15 mouse cellular contexts compared by ENCODE assay signal in the genomic region with DNA sequence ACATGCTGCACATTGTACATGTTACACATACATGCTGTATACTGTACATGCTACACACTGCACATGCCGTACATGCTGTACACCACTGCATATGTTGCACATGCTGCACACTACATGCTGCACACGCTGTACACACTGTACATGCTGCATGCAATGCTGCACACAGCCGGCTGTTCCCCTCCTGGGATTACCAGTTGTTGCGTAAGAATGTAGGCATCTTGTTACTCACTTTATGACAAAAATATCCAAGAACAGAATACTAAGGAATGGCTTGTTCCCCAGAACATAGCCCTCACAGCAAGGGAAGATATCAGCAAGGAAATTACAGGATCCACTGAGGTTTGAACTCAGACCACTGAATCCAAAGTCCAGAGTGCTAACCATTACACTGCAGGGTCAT. TPM values are rescaled to one million over a fixed set of nuclear protein-coding genes. Genes with fewer than 3 reads are reported as not detected.
DNase-seq lines count a peak whose midpoint lies in the region.
"Had no signal": no experiment of that assay in that cellular context is flagged by ENCODE, and none has a peak within 500 bp of the region (broad histone marks: within the 10 kb centered on the region; RNA-seq: fewer than 3 reads in every experiment).

No protein-coding gene starts in this region.

- peak; percentile 12 for DNase-seq in adrenal gland, postnatal 10 days
- DNase-seq in adrenal gland, adult 2 months = no peak
- peak; percentile 17 to 25 for DNase-seq in left cerebral cortex, postnatal 14 days (ENCODE audit: low spot score in 2 of 2)
- DNase-seq in left cerebral cortex, postnatal 4 days = no peak
- DNase-seq in right cerebral cortex, adult 18-20 months = peak; percentile 8
- DNase-seq in right cerebral cortex, postnatal 4 days = no peak
- no peak for DNase-seq in gastrocnemius, postnatal 4 days (ENCODE audit: low spot score in 2 of 2)
- DNase-seq in heart, postnatal 36 days = no peak
- DNase-seq: adrenal gland, adult 8-10 months; cerebellum, adult 9-11 months; gastrocnemius, postnatal 14 days; heart, postnatal 4 days had no signal

- intact Hi-C loops in left cerebral cortex, postnatal 14 days (cut with DNase I) = no loop called here
- intact Hi-C loops in left cerebral cortex, postnatal 4 days (cut with DNase I) = no loop called here
- intact Hi-C loops in heart, postnatal 36 days (cut with DNase I) = no loop called here

RNA-seq across cellular contexts. Expression of gene Rnf182, which starts 47.7 kb away (rescaled TPM):
- 1 to 10 TPM; 1.7 to 2.5 TPM for total RNA-seq in adrenal gland, postnatal 10 days (2021)
- total RNA-seq in adrenal gland, adult 2 months (2021) = 1 to 10 TPM in 1 of 2 experiments, under 1 TPM in 1; 0.32 to 1.9 TPM
- 0.08 and 0.16 TPM in 2 replicates for polyA plus RNA-seq in adrenal gland, adult 2 months (2012; rRNA removed)
- 1 to 10 TPM; 6.3 to 7.6 TPM for total RNA-seq in left cerebral cortex, postnatal 14 days (2021)
- 10 to 100 TPM; 20.1 to 20.8 TPM for total RNA-seq in left cerebral cortex, postnatal 4 days (2021)
- under 1 TPM; 0.39 TPM for total RNA-seq in gastrocnemius, postnatal 4 days (2021)
- under 1 TPM in 1 of 2 experiments, not detected in 1; 0.28 TPM for total RNA-seq in heart, postnatal 36 days (2021)
- total RNA-seq: CH12.LX; gastrocnemius, adult 18-20 months had no signal
- polyA plus RNA-seq: inflammation-experienced regulatory T-cells, adult 6 months had no signal

Comparison
In these comparisons a context has a peak if more than half of its experiments do, and no peak if none do; other contexts are left out.
1. DNase-seq: peak in adrenal gland, postnatal 10 days (single experiment), left cerebral cortex, postnatal 14 days (2 of 2) and right cerebral cortex, adult 18-20 months (single experiment); none in adrenal gland, adult 2 months (single experiment), left cerebral cortex, postnatal 4 days (single experiment), right cerebral cortex, postnatal 4 days (single experiment), gastrocnemius, postnatal 4 days (0 of 2) and heart, postnatal 36 days (0 of 2).